Mouse (Mus musculus): ENCODE results near the gene Snd1.

The Snd1 gene

GRCm38 (mm10) chr6:28969615-28970014 lies 494.7 kb downstream of the Snd1 start:
- DNase-seq (ENCODE audit: low read depth, low spot score) = peak; percentile 82

- no peak for DNase-seq (ENCODE audit: low read depth, low spot score)
Observed at GRCm38 (mm10) chr6:28970711-28971110, 495.8 kb downstream of the Snd1 start.

GRCm38 (mm10) chr6:28974498-28974897 lies 499.6 kb downstream of the Snd1 start:
- no peak for DNase-seq (ENCODE audit: low read depth, low spot score)

- DNase-seq (ENCODE audit: low read depth, low spot score) = no peak
Observed at GRCm38 (mm10) chr6:28975106-28975505, 500.2 kb downstream of the Snd1 start.

- no peak for DNase-seq (ENCODE audit: low read depth, low spot score)
Observed at GRCm38 (mm10) chr6:28978031-28978430, 503.1 kb downstream of the Snd1 start.

- DNase-seq (ENCODE audit: low read depth, low spot score) = no peak
Observed at GRCm38 (mm10) chr6:28978881-28979280, 503.9 kb downstream of the Snd1 start.

GRCm38 (mm10) chr6:28979586-28979985 lies 504.6 kb downstream of the Snd1 start:
- no peak for DNase-seq (ENCODE audit: low read depth, low spot score)

- no peak for DNase-seq (ENCODE audit: low read depth, low spot score)
Observed at GRCm38 (mm10) chr6:28980219-28980618, 505.3 kb downstream of the Snd1 start.

GRCm38 (mm10) chr6:28980750-28981584 lies 506.0 kb downstream of the Snd1 start:
- peak; percentile 90 for DNase-seq (ENCODE audit: low read depth, low spot score)

- DNase-seq (ENCODE audit: low read depth, low spot score) = no peak
Observed at GRCm38 (mm10) chr6:28981585-28981948, 506.6 kb downstream of the Snd1 start.

- no peak for DNase-seq (ENCODE audit: low read depth, low spot score)
Observed at GRCm38 (mm10) chr6:28981966-28982701, 507.2 kb downstream of the Snd1 start.

GRCm38 (mm10) chr6:28982817-28983216 lies 507.9 kb downstream of the Snd1 start:
- DNase-seq (ENCODE audit: low read depth, low spot score) = no peak
